Mouse (Mus musculus) adrenal gland, postnatal 0 days (tissue): ENCODE data around the gene Auts2. TPM values are rescaled to one million over a fixed set of nuclear protein-coding genes. Genes with fewer than 3 reads are reported as not detected.

ENCODE experiments used
- polyA plus RNA-seq: library from polyadenylated mRNA; unstranded; fragments of >200 nt; fragmentation: Nextera tagmentation; extraction: Ambion mirVana; gene quantifications from 2 replicates; pipeline ENCODE4 v1.2.1, GENCODE M21; 2015

Auts2 gene
- polyA plus RNA-seq: 16.7 TPM in 2 replicates

GRCm38 (mm10) chr5:132543118-132544071 lies at the start of gene Auts2:
Gene Auts2, minus strand, starts transcription at chr5:132543344.

